Mouse (Mus musculus): ENCODE results near the gene Pml.

DNA sequence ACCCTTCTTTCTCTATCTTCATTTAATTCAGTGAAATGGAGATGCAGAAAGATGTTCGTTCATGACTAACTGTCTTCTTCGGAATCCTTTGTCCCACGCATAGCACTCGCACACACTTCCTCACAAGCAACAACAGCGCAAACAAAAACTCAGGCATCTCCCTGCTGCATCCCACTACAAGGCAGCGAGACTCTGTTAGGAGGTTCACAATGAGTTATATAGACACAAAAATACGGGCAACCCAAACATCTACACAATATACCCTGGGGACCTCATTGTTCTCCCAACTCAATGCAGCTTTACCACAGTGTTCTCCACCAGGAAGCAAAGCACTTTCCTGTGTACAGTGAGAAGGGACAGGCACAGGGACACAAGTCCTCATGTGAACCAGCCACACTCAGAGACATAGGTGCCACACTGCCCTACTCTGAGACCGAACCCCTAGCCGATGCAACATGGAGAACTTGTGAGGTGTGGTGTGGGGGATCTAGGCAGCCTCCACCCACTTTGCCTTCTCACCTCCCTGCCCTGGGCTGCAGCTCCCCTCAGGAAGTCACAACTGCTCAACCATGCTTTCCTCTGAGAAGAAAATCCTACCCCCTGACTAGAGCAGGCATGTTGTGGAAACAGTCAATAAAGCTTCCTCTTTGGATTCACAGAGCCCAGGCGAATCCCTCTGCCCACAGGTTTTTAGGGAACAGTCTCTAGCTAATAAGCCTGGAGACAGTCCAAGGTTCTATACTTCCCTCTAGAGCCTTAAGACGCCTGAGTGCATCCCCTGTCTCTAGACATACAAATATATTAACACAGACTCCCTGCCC is 49.1 kb downstream of the Pml start:
- TF ChIP-seq POLR2A (IDR thresholded peaks at IDR 0.05; ENCODE audit: extremely low read depth, insufficient read depth, low read length) (no peak), CTCF (IDR thresholded peaks at IDR 0.05; ENCODE audit: extremely low read depth, insufficient read depth, low read length) (no peak)
